9 mouse cellular contexts compared by ENCODE assay signal in the genomic region with DNA sequence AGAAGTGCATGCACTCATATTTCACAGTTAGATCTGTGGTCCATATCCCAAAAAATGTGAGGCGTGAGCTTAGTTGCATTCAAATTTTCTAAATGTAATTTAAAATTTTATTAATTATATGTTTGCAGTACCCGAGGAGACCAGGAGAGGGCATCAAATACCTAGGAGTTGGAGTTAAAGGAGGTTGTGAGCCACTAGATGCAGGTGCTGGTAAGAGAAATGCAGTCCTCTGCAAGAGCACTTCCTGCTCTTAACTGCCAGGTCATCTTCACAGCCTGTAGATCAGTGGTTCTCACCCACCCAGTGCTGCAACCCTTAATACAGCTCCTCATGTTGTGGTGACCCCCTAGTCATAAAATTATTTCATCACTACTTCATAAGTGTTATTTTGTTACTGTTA. TPM values are rescaled to one million over a fixed set of nuclear protein-coding genes. Genes with fewer than 3 reads are reported as not detected.
DNase-seq lines count a peak whose midpoint lies in the region; ATAC-seq and TF ChIP-seq lines count a peak whose summit lies in the region.
"Had no signal": no experiment of that assay in that cellular context is flagged by ENCODE, and none has a peak within 500 bp of the region (broad histone marks: within the 10 kb centered on the region; RNA-seq: fewer than 3 reads in every experiment).

No protein-coding gene starts in this region.

- no peaks in the 10 kb centered on the region for H3K9me3 ChIP-seq in heart, embryonic 12.5 days (replicated peaks)
- H3K9me3 ChIP-seq in midbrain, postnatal 0 days (ENCODE audit: low read length): no peaks in the 10 kb centered on the region
- no peaks in the 10 kb centered on the region for H3K9me3 ChIP-seq in midbrain, embryonic 16.5 days (replicated peaks; ENCODE audit: control insufficient read depth, low read length, poor library complexity, severe bottlenecking)
- H3K9me3 ChIP-seq in forebrain, embryonic 11.5 days (ENCODE audit: control insufficient read depth, low read length): no peaks in the 10 kb centered on the region
- H3K9me3 ChIP-seq: heart, embryonic 13.5 days had no signal

- no peak overlapping the region for H3K9ac ChIP-seq in heart, embryonic 12.5 days
- H3K9ac ChIP-seq in midbrain, postnatal 0 days (replicated peaks; ENCODE audit: low read length, poor library complexity, severe bottlenecking): no peak overlapping the region
- no peak overlapping the region for H3K9ac ChIP-seq in midbrain, embryonic 16.5 days (ENCODE audit: low read depth, low read length)
- H3K9ac ChIP-seq in forebrain, embryonic 11.5 days (ENCODE audit: low read length): no peak overlapping the region
- H3K9ac ChIP-seq: heart, embryonic 13.5 days had no signal

- DNase-seq in heart, adult 11 months: peak; percentile 64
- no peak for DNase-seq in midbrain, postnatal 0 days (ENCODE audit: low spot score)
- peak; percentile 5 for DNase-seq in c-Kit-positive CD71-positive TER-119-negative erythroid progenitor cells, embryonic 14.5 days (ENCODE audit: low read depth)
- peak; percentile 8 for DNase-seq in thymus, postnatal 25 days
- DNase-seq in gastrocnemius, postnatal 25 days: no peak
- DNase-seq in forebrain, embryonic 11.5 days (ENCODE audit: low spot score): no peak

- ATAC-seq in heart, embryonic 12.5 days (ENCODE audit: insufficient number of reproducible peaks, low FRiP score): no peak
- no peak for ATAC-seq in midbrain, postnatal 0 days (ENCODE audit: low FRiP score)
- no peak for ATAC-seq in midbrain, embryonic 16.5 days
- no peak for ATAC-seq in forebrain, embryonic 11.5 days (replicated peaks; ENCODE audit: low FRiP score)

- no peaks in the 10 kb centered on the region for H3K27me3 ChIP-seq in heart, embryonic 12.5 days (replicated peaks)
- H3K27me3 ChIP-seq in midbrain, postnatal 0 days (ENCODE audit: insufficient read depth, low read length): no peaks in the 10 kb centered on the region
- H3K27me3 ChIP-seq in midbrain, embryonic 16.5 days (ENCODE audit: control insufficient read depth, insufficient read depth, low read depth, low read length): no peaks in the 10 kb centered on the region
- H3K27me3 ChIP-seq in forebrain, embryonic 11.5 days (ENCODE audit: control insufficient read depth, insufficient read depth, low read length): no peaks in the 10 kb centered on the region
- H3K27me3 ChIP-seq: heart, embryonic 13.5 days had no signal

- no peak overlapping the region for H3K27ac ChIP-seq in heart, embryonic 12.5 days (ENCODE audit: poor library complexity, severe bottlenecking)
- H3K27ac ChIP-seq in midbrain, postnatal 0 days (ENCODE audit: low read depth, low read length): no peak overlapping the region
- H3K27ac ChIP-seq in midbrain, embryonic 16.5 days (ENCODE audit: low read length): no peak overlapping the region
- H3K27ac ChIP-seq in forebrain, embryonic 11.5 days (ENCODE audit: low read depth, low read length): no peak overlapping the region
- H3K27ac ChIP-seq: heart, embryonic 13.5 days had no signal

- no peak overlapping the region for H3K4me2 ChIP-seq in heart, embryonic 12.5 days
- no peak overlapping the region for H3K4me2 ChIP-seq in midbrain, postnatal 0 days (ENCODE audit: low read depth, low read length, poor library complexity, severe bottlenecking)
- no peak overlapping the region for H3K4me2 ChIP-seq in midbrain, embryonic 16.5 days (ENCODE audit: low read length)
- H3K4me2 ChIP-seq in forebrain, embryonic 11.5 days (ENCODE audit: low read depth, low read length, severe bottlenecking): no peak overlapping the region
- H3K4me2 ChIP-seq: heart, embryonic 13.5 days had no signal

- no peaks in the 10 kb centered on the region for H3K36me3 ChIP-seq in heart, embryonic 12.5 days
- no peaks in the 10 kb centered on the region for H3K36me3 ChIP-seq in midbrain, postnatal 0 days (ENCODE audit: insufficient read depth, low read length)
- H3K36me3 ChIP-seq in midbrain, embryonic 16.5 days (ENCODE audit: control insufficient read depth, insufficient read depth, low read length): no peaks in the 10 kb centered on the region
- no peaks in the 10 kb centered on the region for H3K36me3 ChIP-seq in forebrain, embryonic 11.5 days (ENCODE audit: control insufficient read depth, insufficient read depth, low read length)
- H3K36me3 ChIP-seq: heart, embryonic 13.5 days had no signal

- no peak overlapping the region for H3K4me3 ChIP-seq in heart, embryonic 12.5 days
- no peak overlapping the region for H3K4me3 ChIP-seq in midbrain, postnatal 0 days (ENCODE audit: low read depth, low read length)
- H3K4me3 ChIP-seq in midbrain, embryonic 16.5 days (ENCODE audit: low read depth, low read length): no peak overlapping the region
- H3K4me3 ChIP-seq in forebrain, embryonic 11.5 days (ENCODE audit: low read depth, low read length): no peak overlapping the region
- H3K4me3 ChIP-seq: heart, embryonic 13.5 days had no signal

- 39% methylated on average over 2 of the region's 2 CpGs for WGBS in heart, embryonic 12.5 days
- 39% methylated on average over 2 of the region's 2 CpGs for WGBS in midbrain, postnatal 0 days
- WGBS in midbrain, embryonic 16.5 days: 52% methylated on average over 2 of the region's 2 CpGs
- WGBS in forebrain, embryonic 11.5 days: 40% methylated on average over 2 of the region's 2 CpGs

- H3K4me1 ChIP-seq in heart, embryonic 12.5 days (replicated peaks): 0 out of 2 replicates have a peak, but pooled peaks cover 3% of the 10 kb centered on the region
- no peaks in the 10 kb centered on the region for H3K4me1 ChIP-seq in midbrain, postnatal 0 days (ENCODE audit: insufficient read depth, low read length)
- no peaks in the 10 kb centered on the region for H3K4me1 ChIP-seq in midbrain, embryonic 16.5 days (ENCODE audit: control insufficient read depth, insufficient read depth, low read length)
- no peaks in the 10 kb centered on the region for H3K4me1 ChIP-seq in forebrain, embryonic 11.5 days (replicated peaks; ENCODE audit: control insufficient read depth, insufficient read depth, low read length)

- peak; percentile 51 for TF ChIP-seq CTCF in midbrain, postnatal 0 days (IDR thresholded peaks at IDR 0.05)

RNA-seq across cellular contexts. Expression of a gene that starts 43.2 kb away (rescaled TPM):
- 2.6 and 3.2 TPM in 2 replicates for polyA plus RNA-seq in heart, embryonic 12.5 days (2016; fragmentation: Nextera tagmentation; extraction: Ambion mirVana)
- total RNA-seq in midbrain, postnatal 0 days (2014; rRNA removed): 1.4 TPM in 2 replicates
- polyA plus RNA-seq in midbrain, postnatal 0 days (2015; fragmentation: Nextera tagmentation; extraction: Ambion mirVana): 1.7 and 2.3 TPM in 2 replicates
- polyA plus RNA-seq in midbrain, embryonic 16.5 days (2015; fragmentation: Nextera tagmentation; extraction: Ambion mirVana): 1.6 TPM in 2 replicates
- total RNA-seq in gastrocnemius, postnatal 25 days (2021): 1 to 10 TPM; 1.7 to 2.5 TPM
- polyA plus RNA-seq in forebrain, embryonic 11.5 days (2014; fragmentation: Nextera tagmentation; extraction: Ambion mirVana): 5.5 and 6.0 TPM in 2 replicates

Comparison
In these comparisons a context has a peak if more than half of its experiments do, and no peak if none do; other contexts are left out.
1. DNase-seq: peak in heart, adult 11 months (single experiment), c-Kit-positive CD71-positive TER-119-negative erythroid progenitor cells, embryonic 14.5 days (single experiment) and thymus, postnatal 25 days (single experiment); none in midbrain, postnatal 0 days (single experiment), gastrocnemius, postnatal 25 days (single experiment) and forebrain, embryonic 11.5 days (single experiment).